Mouse (Mus musculus): ENCODE data around the gene Plekho2. TPM values are rescaled to one million over a fixed set of nuclear protein-coding genes. Genes with fewer than 3 reads are reported as not detected.

Plekho2 gene
- total and polyA plus RNA-seq, 2 experiments from 2014 or later, result 4.0 to 5.4 TPM

DNA sequence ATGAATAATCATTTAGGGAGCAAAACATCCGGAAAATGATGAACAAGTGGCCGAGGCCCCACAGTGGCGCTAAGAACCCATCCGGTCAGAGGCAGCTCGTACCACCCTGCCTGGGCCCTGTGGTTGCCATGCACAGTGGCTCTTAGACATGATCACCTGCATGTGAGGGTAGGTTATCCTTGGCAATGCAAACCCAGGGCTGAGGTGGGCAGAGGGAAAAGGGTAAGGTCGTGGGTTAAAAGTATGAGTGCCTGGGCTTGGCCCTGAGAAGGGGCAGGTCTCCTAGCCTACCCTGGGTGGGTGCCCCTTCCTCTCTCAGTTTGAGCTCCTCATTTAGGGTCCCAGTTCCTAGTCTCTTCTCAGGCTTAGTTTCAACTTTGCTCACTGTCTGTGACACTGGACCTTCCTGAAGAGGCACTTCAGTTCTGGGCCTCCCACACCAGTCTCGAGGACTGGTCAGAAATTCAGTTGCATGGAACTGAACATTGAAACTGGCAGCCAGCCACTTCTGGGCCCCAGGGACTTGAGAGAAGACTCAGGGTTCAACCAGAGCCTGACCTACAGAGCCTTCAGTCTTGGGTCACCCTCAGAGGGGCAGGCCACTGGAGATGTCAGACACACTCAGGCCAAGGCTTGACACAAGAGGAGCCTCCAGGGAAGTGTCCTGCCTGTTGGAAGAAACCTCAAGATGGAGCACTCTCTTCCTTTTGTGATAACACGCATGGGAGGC, 41.8 kb downstream of the Plekho2 start:
- TF ChIP-seq CTCF (IDR thresholded peaks at IDR 0.05; ENCODE audit: low read depth), result no peak
- WGBS, result 86% methylated on average over 8 of the region's 8 CpGs
- Histone ChIP-seq H3K9ac (no peak overlapping the region), H3K27me3 (ENCODE audit: insufficient read depth, low read length) (no peaks in the 10 kb centered on the region), H3K4me3 (ENCODE audit: low read depth, low read length) (no peak overlapping the region), H3K4me2 (ENCODE audit: low read depth) (no peak overlapping the region), H3K27ac (ENCODE audit: low read depth, low read length) (no peak overlapping the region), H3K36me3 (ENCODE audit: insufficient read depth) (no peaks in the 10 kb centered on the region), H3K4me1 (ENCODE audit: insufficient read depth) (no peaks in the 10 kb centered on the region), H3K9me3 (ENCODE audit: low read length) (no peaks in the 10 kb centered on the region)
- DNase-seq (no peak), ATAC-seq (no peak)

DNA sequence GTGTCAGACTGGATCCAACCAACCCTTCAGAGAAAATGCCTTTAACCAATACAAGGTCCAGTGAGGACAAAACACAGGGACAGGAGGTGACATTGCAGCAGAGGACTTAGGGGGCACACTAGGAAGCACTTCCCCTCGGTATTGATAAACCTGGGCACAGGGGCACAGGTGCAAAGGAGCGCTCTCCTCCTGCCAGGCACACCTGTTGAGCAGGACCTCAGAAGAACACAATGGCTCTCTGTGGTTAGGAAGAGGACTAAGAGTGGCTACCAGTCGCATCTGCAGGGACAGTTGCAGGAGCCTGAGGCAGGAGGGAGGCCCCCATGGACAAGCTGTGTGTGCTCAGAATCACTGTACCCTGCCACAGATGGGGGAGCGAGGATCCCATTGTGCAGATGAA, 43.3 kb downstream of the Plekho2 start:
- Histone ChIP-seq H3K27me3 (ENCODE audit: insufficient read depth, low read length) (no peaks in the 10 kb centered on the region), H3K4me2 (ENCODE audit: low read depth) (no peak overlapping the region), H3K27ac (ENCODE audit: low read depth, low read length) (no peak overlapping the region), H3K36me3 (ENCODE audit: insufficient read depth) (no peaks in the 10 kb centered on the region), H3K9me3 (ENCODE audit: low read length) (no peaks in the 10 kb centered on the region), H3K9ac (no peak overlapping the region), H3K4me1 (ENCODE audit: insufficient read depth) (no peaks in the 10 kb centered on the region), H3K4me3 (ENCODE audit: low read depth, low read length) (no peak overlapping the region)
- no peak for DNase-seq
- no peak for TF ChIP-seq CTCF (IDR thresholded peaks at IDR 0.05; ENCODE audit: low read depth)
- no peak for ATAC-seq
- 85% methylated on average over 4 of the region's 4 CpGs for WGBS

DNA sequence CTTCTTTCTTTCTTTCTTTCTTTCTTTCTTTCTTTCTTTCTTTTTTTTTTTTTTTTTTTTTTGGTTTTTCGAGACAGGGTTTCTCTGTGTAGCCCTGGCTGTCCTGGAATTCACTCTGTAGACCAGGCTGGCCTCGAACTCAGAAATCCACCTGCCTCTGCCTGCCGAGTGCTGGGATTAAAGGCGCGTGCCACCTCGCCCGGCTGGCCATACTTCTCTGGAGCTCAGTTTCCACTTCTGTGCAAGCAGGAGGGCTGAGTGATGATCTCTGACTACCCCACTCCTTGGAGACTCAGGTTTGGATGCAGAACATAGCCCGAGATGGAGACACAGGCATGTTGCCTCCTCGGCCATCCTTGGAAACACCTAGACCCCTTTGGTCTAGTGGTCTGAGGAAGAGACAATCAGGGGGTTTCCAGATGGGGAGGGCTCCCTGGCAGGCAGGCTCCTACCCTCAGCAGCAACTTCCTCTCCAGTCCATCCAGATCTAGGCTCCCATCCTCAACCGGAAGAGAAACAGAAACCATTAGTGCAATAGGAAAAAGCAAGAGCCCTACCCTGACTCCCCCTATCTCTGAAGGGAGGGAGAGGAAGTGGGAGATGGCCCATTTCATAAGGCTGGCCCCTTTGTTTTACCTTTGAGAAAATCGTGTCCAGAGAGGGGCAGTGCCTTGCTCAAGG, 43.9 kb downstream of the Plekho2 start:
- H3K9me3 ChIP-seq (ENCODE audit: low read length), result no peaks in the 10 kb centered on the region
- ATAC-seq, result no peak
- WGBS, result 86% methylated on average over 10 of the region's 11 CpGs

DNA sequence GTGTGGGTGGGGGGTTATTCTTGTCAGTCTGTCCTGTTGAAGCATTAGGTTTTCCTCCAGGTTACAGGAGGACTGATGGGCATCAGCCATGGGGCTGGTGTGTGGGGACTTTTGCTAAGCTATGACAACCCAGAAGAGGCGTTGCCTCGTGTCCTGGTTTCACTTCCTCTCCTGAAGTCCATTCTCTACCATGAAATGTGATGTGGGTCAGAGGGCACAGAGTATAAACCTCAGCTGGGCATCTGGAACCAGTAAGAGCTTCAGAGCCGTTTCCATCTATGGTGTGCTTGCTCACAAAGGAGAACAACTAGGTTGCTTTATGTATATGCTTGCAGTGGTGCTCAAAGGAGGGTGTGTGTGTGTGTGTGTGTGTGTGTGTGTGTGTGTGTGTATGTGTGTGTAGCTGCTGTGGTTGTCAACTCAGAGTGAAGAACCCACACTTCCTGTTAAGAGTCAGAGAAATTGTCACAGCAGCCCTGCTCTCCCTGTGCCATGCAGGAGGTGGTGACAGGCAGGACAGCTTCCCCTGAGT, 44.6 kb downstream of the Plekho2 start:
- Histone ChIP-seq H3K9ac (no peak overlapping the region), H3K4me3 (ENCODE audit: low read depth, low read length) (no peak overlapping the region), H3K27ac (ENCODE audit: low read depth, low read length) (no peak overlapping the region), H3K27me3 (ENCODE audit: insufficient read depth, low read length) (no peaks in the 10 kb centered on the region), H3K4me2 (ENCODE audit: low read depth) (no peak overlapping the region), H3K4me1 (ENCODE audit: insufficient read depth) (no peaks in the 10 kb centered on the region), H3K36me3 (ENCODE audit: insufficient read depth) (no peaks in the 10 kb centered on the region), H3K9me3 (ENCODE audit: low read length) (no peaks in the 10 kb centered on the region)
- TF ChIP-seq CTCF (IDR thresholded peaks at IDR 0.05; ENCODE audit: low read depth), result no peak
- WGBS, result 83% methylated on average over 3 of the region's 3 CpGs
- no peak for DNase-seq
- ATAC-seq, result no peak

More for the DNA sequence above, 43.9 kb downstream of the Plekho2 start:
- Histone ChIP-seq H3K27ac (ENCODE audit: low read depth, low read length) (no peak overlapping the region), H3K4me3 (ENCODE audit: low read depth, low read length) (no peak overlapping the region), H3K36me3 (ENCODE audit: insufficient read depth) (no peaks in the 10 kb centered on the region), H3K4me2 (ENCODE audit: low read depth) (no peak overlapping the region), H3K9ac (no peak overlapping the region), H3K27me3 (ENCODE audit: insufficient read depth, low read length) (no peaks in the 10 kb centered on the region), H3K4me1 (ENCODE audit: insufficient read depth) (no peaks in the 10 kb centered on the region)
- TF ChIP-seq CTCF (IDR thresholded peaks at IDR 0.05; ENCODE audit: low read depth), result no peak
- no peak for DNase-seq

DNA sequence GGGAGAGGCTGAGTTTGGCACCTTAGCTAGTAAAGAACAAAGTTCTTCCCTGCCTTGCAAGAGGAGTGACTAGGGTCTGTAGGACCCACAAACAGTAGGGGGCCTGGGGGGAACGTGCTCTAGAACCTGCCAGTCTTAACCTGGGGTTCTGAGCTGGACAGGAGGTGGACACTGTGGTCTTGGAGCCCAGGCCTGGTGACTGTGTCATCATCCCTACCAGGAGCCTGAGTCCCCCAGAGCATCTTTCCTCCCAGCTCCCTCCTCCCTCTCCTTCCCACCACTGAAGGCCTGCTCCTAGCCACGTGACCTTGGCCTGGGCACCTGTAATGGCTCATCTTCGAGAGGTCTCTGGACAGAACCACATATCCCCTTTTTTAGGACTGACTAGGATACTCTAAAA, 45.7 kb downstream of the Plekho2 start:
- H3K4me1 ChIP-seq (ENCODE audit: insufficient read depth), result no peaks in the 10 kb centered on the region
- no peak for ATAC-seq
- no peaks in the 10 kb centered on the region for H3K27me3 ChIP-seq (ENCODE audit: insufficient read depth, low read length)
- no peak overlapping the region for H3K27ac ChIP-seq (ENCODE audit: low read depth, low read length)
- no peak overlapping the region for H3K4me3 ChIP-seq (ENCODE audit: low read depth, low read length)
- H3K36me3 ChIP-seq (ENCODE audit: insufficient read depth), result no peaks in the 10 kb centered on the region
- WGBS, result 63% methylated on average over 3 of the region's 3 CpGs
- no peak for TF ChIP-seq CTCF (IDR thresholded peaks at IDR 0.05; ENCODE audit: low read depth)
- no peak overlapping the region for H3K4me2 ChIP-seq (ENCODE audit: low read depth)
- no peak for DNase-seq
- no peaks in the 10 kb centered on the region for H3K9me3 ChIP-seq (ENCODE audit: low read length)
- H3K9ac ChIP-seq, result no peak overlapping the region

DNA sequence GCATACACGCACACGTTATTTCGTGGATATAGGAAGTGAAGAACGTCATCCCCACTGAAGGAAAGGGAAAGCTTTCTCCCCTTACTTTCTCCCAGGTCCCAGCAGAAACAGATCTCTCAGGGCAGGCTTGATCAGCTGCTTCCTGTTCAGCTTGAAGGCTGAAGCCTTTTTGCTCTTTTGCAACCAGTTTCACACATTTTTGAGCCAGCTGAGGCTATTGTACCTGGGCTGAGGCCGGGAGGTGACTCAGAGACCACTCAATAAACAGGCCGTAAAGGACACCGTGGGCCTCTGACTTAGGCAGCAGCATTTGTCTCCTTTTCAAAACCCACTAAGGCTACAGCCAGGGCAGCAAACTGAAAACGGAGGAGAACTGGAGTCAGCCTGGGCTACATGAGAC, 46.9 kb downstream of the Plekho2 start:
- ATAC-seq, result no peak
- Histone ChIP-seq H3K9me3 (ENCODE audit: low read length) (no peaks in the 10 kb centered on the region), H3K4me3 (ENCODE audit: low read depth, low read length) (no peak overlapping the region), H3K27me3 (ENCODE audit: insufficient read depth, low read length) (no peaks in the 10 kb centered on the region), H3K36me3 (ENCODE audit: insufficient read depth) (no peaks in the 10 kb centered on the region), H3K9ac (no peak overlapping the region), H3K4me2 (ENCODE audit: low read depth) (no peak overlapping the region), H3K27ac (ENCODE audit: low read depth, low read length) (no peak overlapping the region), H3K4me1 (ENCODE audit: insufficient read depth) (no peaks in the 10 kb centered on the region)
- TF ChIP-seq CTCF (IDR thresholded peaks at IDR 0.05; ENCODE audit: low read depth), result no peak
- 74% methylated on average over 8 of the region's 8 CpGs for WGBS
- DNase-seq, result no peak

DNA sequence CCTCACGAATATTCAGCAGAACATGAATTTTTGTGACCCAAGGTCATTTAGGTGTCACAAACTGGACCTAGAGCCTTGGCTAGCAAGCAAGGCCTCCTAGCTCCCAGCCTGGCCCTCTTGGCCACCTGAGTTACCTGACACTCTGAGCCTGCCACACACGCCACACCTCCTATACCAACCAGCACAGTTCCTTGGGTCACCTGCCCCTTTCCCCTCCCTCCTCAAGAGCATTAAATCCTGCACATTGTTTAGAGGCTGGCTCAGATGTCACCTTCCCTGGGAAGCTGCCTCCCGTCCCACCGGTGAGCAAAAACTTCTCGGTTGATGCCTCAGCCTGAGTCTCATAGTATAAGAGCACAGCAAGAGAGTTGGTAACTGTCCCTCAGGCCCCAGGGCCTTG, 48.6 kb downstream of the Plekho2 start:
- H3K4me3 ChIP-seq (ENCODE audit: low read depth, low read length), result no peak overlapping the region
- H3K9me3 ChIP-seq (ENCODE audit: low read length), result no peaks in the 10 kb centered on the region
- DNase-seq (no peak), ATAC-seq (no peak)
- TF ChIP-seq CTCF (IDR thresholded peaks at IDR 0.05; ENCODE audit: low read depth), result no peak
- H3K36me3 ChIP-seq (ENCODE audit: insufficient read depth), result no peaks in the 10 kb centered on the region
- H3K27ac ChIP-seq (ENCODE audit: low read depth, low read length), result no peak overlapping the region
- H3K9ac ChIP-seq, result no peak overlapping the region
- no peaks in the 10 kb centered on the region for H3K27me3 ChIP-seq (ENCODE audit: insufficient read depth, low read length)
- H3K4me2 ChIP-seq (ENCODE audit: low read depth), result no peak overlapping the region
- WGBS, result 83% methylated on average over 5 of the region's 5 CpGs
- H3K4me1 ChIP-seq (ENCODE audit: insufficient read depth), result no peaks in the 10 kb centered on the region

Data from forebrain, postnatal 0 days (tissue).